Mouse (Mus musculus): ENCODE data around the gene Hectd4. TPM values are rescaled to one million over a fixed set of nuclear protein-coding genes. Genes with fewer than 3 reads are reported as not detected.
A peak's percentile ranks its signal among the peaks of the same experiment; 100 is the strongest.
"Not testable (repeated sequence)": the region's sequence is repeated elsewhere in the genome, so short reads cannot be mapped to it uniquely, and the experiment has no call there.

Hectd4 gene
- polyA plus RNA-seq, 1 experiment: 28.8 TPM

DNA sequence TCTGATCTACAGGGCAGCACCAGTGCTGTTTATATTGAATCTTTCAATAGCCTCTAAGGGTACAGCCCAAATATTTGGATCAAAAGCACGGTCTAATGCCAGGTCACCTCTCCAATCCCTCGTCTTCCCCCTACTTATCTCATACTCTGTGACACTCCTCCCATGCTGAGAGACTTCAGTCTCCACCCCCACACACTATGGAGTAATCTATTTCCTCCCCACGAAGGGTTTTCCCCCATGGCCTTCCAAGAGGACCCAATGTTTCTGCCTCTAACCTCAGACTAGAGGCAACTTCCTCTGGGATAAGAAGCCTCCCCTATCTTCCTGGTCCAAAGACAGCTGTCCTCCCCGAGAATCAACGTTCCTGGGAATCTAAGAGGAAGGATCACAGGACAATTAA, 23.3 kb upstream of the Hectd4 start:
- H3K4me3 ChIP-seq (ENCODE audit: low read depth, low read length): no peak overlapping the region
- H3K36me3 ChIP-seq (ENCODE audit: control insufficient read depth, insufficient read depth, low read length): no peaks in the 10 kb centered on the region
- no peak overlapping the region for H3K27ac ChIP-seq (ENCODE audit: insufficient read depth, low read depth, low read length)
- TF ChIP-seq POLR2A (IDR thresholded peaks at IDR 0.05; ENCODE audit: low read depth, low read length): no peak
- no peak for TF ChIP-seq CTCF (IDR thresholded peaks at IDR 0.05; ENCODE audit: extremely low read depth, insufficient read length, insufficient replicate concordance, low read depth, low read length)
- whole genome bisulfite sequencing: 17% methylated on average over 5 of the region's 5 CpGs
- no peaks in the 10 kb centered on the region for H3K27me3 ChIP-seq (ENCODE audit: control insufficient read depth, insufficient read depth, low read length)
- H3K4me1 ChIP-seq (ENCODE audit: control insufficient read depth, insufficient read depth, insufficient read length, low read length): peaks cover 3% of the 10 kb centered on the region; the same call in 1 of the 2 replicates

DNA sequence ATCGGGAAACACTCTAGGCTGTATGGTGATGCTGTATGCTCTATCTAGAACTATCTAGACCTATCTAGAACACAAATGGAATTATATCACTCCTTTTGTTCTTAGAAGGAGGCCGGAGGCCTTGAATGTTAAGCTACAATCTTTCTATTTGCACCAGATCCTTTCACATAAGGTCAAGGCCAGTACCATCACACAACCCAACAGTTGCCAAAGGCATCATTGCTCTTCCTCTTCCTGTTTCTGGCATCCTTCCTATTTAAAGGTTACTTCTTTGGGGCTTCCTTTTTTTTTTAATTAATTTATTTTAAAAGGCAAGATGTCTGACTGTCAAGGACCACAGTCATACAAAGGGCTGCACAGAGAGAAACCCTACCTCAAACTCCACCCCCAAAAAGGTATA, 22.7 kb upstream of the Hectd4 start:
- Histone ChIP-seq H3K27me3 (ENCODE audit: control insufficient read depth, insufficient read depth, low read length) (no peaks in the 10 kb centered on the region), H3K4me1 (ENCODE audit: control insufficient read depth, insufficient read depth, insufficient read length, low read length) (peaks cover 3% of the 10 kb centered on the region; the same call in 1 of the 2 replicates), H3K36me3 (ENCODE audit: control insufficient read depth, insufficient read depth, low read length) (no peaks in the 10 kb centered on the region), H3K4me3 (ENCODE audit: low read depth, low read length) (no peak overlapping the region), H3K27ac (ENCODE audit: insufficient read depth, low read depth, low read length) (no peak overlapping the region)
- WGBS: 63% methylated on average over 2 of the region's 2 CpGs
- TF ChIP-seq CTCF (IDR thresholded peaks at IDR 0.05; ENCODE audit: extremely low read depth, insufficient read length, insufficient replicate concordance, low read depth, low read length): no peak

DNA sequence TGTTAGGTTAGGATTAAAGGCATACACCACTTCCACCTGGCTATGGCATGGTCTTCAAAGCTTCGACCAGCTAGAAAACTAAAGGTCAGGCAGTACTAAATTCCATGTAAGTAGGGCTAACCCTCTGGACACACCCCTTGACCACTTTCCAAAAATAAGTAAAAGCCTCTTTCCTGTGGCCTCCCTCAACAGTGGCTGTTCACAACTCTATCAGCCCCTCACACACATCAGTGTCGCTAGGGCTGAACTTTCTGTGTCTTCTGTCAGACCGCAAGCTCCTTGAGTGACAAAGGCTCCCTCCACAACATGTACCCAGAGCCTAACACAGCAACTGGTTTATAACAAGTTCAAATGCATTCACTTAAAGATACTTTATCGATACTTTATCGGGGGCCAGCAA, 21.6 kb upstream of the Hectd4 start:
- Histone ChIP-seq H3K4me3 (ENCODE audit: low read depth, low read length) (no peak overlapping the region), H3K27me3 (ENCODE audit: control insufficient read depth, insufficient read depth, low read length) (no peaks in the 10 kb centered on the region), H3K4me1 (ENCODE audit: control insufficient read depth, insufficient read depth, insufficient read length, low read length) (peaks cover 3% of the 10 kb centered on the region; the same call in 1 of the 2 replicates), H3K27ac (ENCODE audit: insufficient read depth, low read depth, low read length) (no peak overlapping the region), H3K36me3 (ENCODE audit: control insufficient read depth, insufficient read depth, low read length) (no peaks in the 10 kb centered on the region)
- TF ChIP-seq POLR2A (IDR thresholded peaks at IDR 0.05; ENCODE audit: low read depth, low read length) (no peak), CTCF (IDR thresholded peaks at IDR 0.05; ENCODE audit: extremely low read depth, insufficient read length, insufficient replicate concordance, low read depth, low read length) (no peak)
- WGBS: 74% methylated on average over 5 of the region's 5 CpGs

DNA sequence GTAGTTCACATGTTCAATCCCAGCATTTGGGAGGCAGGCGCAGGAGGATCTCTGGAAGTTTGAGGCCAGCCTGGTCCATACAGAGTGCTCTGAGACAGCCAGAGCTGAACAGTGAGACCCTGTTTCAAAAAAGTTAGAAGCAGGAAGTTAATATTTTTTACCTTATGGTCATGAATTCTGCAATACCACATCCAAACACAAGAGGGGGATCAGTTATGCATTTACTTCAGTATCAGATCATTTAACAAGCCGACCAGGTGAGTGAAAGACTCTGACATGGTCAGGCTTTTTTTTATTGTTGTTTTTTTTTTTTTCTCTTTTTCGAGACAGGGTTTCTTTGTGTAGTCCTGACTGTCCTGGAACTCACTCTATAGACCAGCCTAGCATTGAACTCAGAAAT, 18.3 kb upstream of the Hectd4 start:
- no peak overlapping the region for H3K27ac ChIP-seq (ENCODE audit: insufficient read depth, low read depth, low read length)
- H3K4me1 ChIP-seq (ENCODE audit: control insufficient read depth, insufficient read depth, insufficient read length, low read length): peaks cover 6% of the 10 kb centered on the region; the same call in 1 of the 2 replicates
- H3K36me3 ChIP-seq (ENCODE audit: control insufficient read depth, insufficient read depth, low read length): peaks cover 13% of the 10 kb centered on the region
- H3K27me3 ChIP-seq (ENCODE audit: control insufficient read depth, insufficient read depth, low read length): no peaks in the 10 kb centered on the region
- WGBS: 25% methylated on average over 3 of the region's 3 CpGs
- no peak overlapping the region for H3K4me3 ChIP-seq (ENCODE audit: low read depth, low read length)
- TF ChIP-seq POLR2A (IDR thresholded peaks at IDR 0.05; ENCODE audit: low read depth, low read length) (no peak), CTCF (IDR thresholded peaks at IDR 0.05; ENCODE audit: extremely low read depth, insufficient read length, insufficient replicate concordance, low read depth, low read length) (peak; percentile 23; the same call in 1 of the 2 replicates)

DNA sequence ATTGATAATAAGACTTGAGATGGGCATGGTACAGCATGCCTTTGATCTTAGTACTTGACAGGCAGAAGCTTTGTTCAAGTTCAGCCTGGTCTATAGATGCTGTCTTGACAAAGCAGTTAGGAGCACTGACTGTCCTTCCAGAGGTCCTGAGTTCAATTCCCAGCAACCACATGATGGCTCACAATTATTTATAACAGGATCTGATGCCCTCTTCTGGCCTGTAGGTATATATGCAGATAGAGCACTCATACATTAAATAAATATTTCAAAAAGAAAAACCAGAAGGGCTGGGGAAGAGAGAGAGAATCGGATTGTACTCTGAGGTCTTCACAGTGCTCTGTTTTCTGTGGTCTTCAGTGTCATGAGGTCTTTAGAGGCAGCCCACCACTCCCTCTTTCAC, 17.6 kb upstream of the Hectd4 start:
- Histone ChIP-seq H3K4me3 (ENCODE audit: low read depth, low read length) (no peak overlapping the region), H3K27me3 (ENCODE audit: control insufficient read depth, insufficient read depth, low read length) (no peaks in the 10 kb centered on the region), H3K4me1 (ENCODE audit: control insufficient read depth, insufficient read depth, insufficient read length, low read length) (peaks cover 4% of the 10 kb centered on the region; the same call in 1 of the 2 replicates), H3K27ac (ENCODE audit: insufficient read depth, low read depth, low read length) (no peak overlapping the region), H3K36me3 (ENCODE audit: control insufficient read depth, insufficient read depth, low read length) (peaks cover 18% of the 10 kb centered on the region)
- TF ChIP-seq CTCF (IDR thresholded peaks at IDR 0.05; ENCODE audit: extremely low read depth, insufficient read length, insufficient replicate concordance, low read depth, low read length) (no peak), POLR2A (IDR thresholded peaks at IDR 0.05; ENCODE audit: low read depth, low read length) (no peak)
- 60% methylated on average over 1 of the region's 1 CpGs for WGBS

DNA sequence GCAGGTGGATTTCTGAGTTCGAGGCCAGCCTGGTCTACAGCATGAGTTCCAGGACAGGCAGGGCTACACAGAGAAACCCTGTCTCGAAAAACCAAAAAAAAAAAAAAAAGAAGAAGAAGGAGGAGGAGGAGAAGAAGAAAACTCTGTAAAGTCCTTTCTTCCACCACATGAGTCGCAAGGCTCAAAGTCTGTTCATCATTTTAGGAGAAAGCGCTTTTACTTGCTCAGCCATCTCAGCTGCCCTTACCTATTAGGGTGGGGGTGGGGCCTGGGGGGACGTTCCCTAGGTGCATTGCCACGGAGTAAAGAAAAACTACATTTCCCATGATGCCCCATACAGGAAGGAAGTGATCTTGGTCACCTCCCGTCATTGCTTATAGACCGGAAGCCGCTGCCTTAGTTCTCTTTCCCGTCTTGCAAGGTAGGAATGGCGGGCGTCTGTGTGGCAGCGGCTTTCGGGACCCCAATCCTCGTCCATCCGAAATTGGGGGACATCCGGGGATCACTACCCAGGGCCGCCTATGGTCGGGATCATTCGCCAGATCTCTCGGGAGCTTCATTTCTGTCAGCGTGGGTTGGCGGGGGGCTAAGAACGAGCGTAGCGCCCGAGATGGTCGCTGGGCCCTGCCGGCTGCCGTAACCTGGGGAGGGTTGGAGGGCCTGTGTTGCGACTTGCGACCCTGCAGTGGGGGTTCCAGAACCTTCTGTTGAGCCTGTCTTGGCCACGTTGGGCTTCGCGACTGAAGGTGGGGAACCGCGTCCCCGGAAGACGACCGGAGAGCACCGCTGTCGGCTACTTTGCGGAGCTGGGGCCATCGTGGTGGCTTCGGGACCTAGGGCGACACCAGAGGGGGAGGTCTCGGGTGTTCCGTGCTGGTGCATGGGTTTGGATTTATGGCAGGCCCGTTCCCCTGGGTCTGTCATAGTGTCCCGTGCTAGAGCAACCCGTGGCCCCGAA, 15.6 kb upstream of the Hectd4 start, which contains the start of gene Rpl6:
Rpl6 (plus strand) TSS at position 350 of the 958 bp plus-strand sequence.
- Histone ChIP-seq H3K4me1 (ENCODE audit: control insufficient read depth, insufficient read depth, insufficient read length, low read length) (peaks cover 4% of the 10 kb centered on the region; the same call in 1 of the 2 replicates), H3K27me3 (ENCODE audit: control insufficient read depth, insufficient read depth, low read length) (no peaks in the 10 kb centered on the region), H3K36me3 (ENCODE audit: control insufficient read depth, insufficient read depth, low read length) (peaks cover 34% of the 10 kb centered on the region), H3K4me3 (ENCODE audit: low read depth, low read length) (peak within 1 kb of the TSS; percentile 99), H3K27ac (ENCODE audit: insufficient read depth, low read depth, low read length) (peak within 1 kb of the TSS; percentile 31)
- TF ChIP-seq CTCF (IDR thresholded peaks at IDR 0.05; ENCODE audit: extremely low read depth, insufficient read length, insufficient replicate concordance, low read depth, low read length): no peak
- TF ChIP-seq POLR2A (IDR thresholded peaks at IDR 0.05; ENCODE audit: low read depth, low read length): peak; percentile 74
- WGBS: under 1% methylated on average over 52 of the region's 52 CpGs

DNA sequence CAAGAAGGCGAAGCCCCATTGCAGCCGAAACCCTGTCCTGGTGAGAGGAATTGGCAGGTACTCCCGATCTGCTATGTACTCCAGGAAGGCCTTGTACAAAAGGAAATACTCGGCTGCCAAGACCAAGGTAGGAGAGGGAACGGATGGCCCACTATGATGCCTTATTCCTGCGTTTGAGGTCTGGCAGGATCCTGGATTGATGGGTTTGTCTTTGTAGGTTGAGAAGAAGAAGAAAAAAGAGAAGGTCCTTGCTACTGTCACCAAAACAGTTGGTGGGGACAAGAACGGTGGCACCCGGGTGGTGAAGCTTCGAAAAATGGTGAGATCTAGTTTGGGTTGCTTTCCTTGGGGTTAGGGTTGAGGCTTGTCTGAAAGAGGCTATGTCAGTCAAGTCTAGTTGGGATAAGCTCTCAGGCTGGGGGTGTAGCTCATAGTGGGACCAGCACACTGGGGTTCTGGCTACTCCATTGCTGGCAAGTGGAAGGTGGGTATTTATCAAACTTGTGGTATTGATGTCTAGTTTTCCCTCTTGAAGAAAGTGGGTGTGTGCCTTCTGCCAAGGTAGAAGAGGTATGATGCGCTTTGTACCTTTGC, 14.4 kb upstream of the Hectd4 start:
- WGBS: 41% methylated on average over 8 of the region's 10 CpGs
- H3K27me3 ChIP-seq (ENCODE audit: control insufficient read depth, insufficient read depth, low read length); H3K27ac ChIP-seq (ENCODE audit: insufficient read depth, low read depth, low read length); H3K4me1 ChIP-seq (ENCODE audit: control insufficient read depth, insufficient read depth, insufficient read length, low read length): not testable (repeated sequence)
- Histone ChIP-seq H3K36me3 (ENCODE audit: control insufficient read depth, insufficient read depth, low read length) (peaks cover 43% of the 10 kb centered on the region), H3K4me3 (ENCODE audit: low read depth, low read length) (peak overlapping the region; percentile 99; the same call in 1 of the 2 replicates)

All from small intestine, adult 2 months (tissue).